Mouse (Mus musculus) lung, embryonic 14.5 days (tissue): ENCODE results near the gene Gtpbp3. TPM values are rescaled to one million over a fixed set of nuclear protein-coding genes. Genes with fewer than 3 reads are reported as not detected.
A peak's percentile ranks its signal among the peaks of the same experiment; 100 is the strongest.

Source experiments
- ATAC-seq: fragments of 200-750 bp; cut with Nextera tagmentation; 2 replicates; pipeline ENCODE4 v1.8.0; 2017; ENCODE audit warnings: mild to moderate bottlenecking, moderate TSS enrichment, moderate library complexity; ENCODE audit not compliant: insufficient read depth
- DNase-seq: peaks from one replicate; pipeline ENCODE4 v3.0.0-alpha.2; 2015
- H3K27ac ChIP-seq: fragments of 300-500 bp; sonication (generic); 2 replicates; pipeline ENCODE4 v1.5.1; 2014; ENCODE audit warnings: low read depth, mild to moderate bottlenecking, moderate library complexity
- H3K27me3 ChIP-seq: fragments of 300-500 bp; sonication (generic); 2 replicates; pipeline ENCODE4 v1.6.1; 2014; ENCODE audit warnings: low read length, control low read depth; ENCODE audit not compliant: insufficient read depth
- H3K36me3 ChIP-seq: fragments of 300-500 bp; sonication (generic); 2 replicates; pipeline ENCODE4 v1.6.1; 2014; ENCODE audit warnings: control low read depth; ENCODE audit not compliant: insufficient read depth
- H3K4me1 ChIP-seq: fragments of 300-500 bp; sonication (generic); 2 replicates; pipeline ENCODE4 v1.6.1; 2014; ENCODE audit warnings: antibody characterized with exemption, control low read depth; ENCODE audit not compliant: insufficient read depth
- H3K4me2 ChIP-seq: fragments of 300-500 bp; sonication (generic); 2 replicates; pipeline ENCODE4 v1.6.1; 2014; ENCODE audit warnings: mild to moderate bottlenecking
- H3K4me3 ChIP-seq: fragments of 300-500 bp; sonication (generic); 2 replicates; pipeline ENCODE4 v1.5.1; 2014; ENCODE audit warnings: low read depth, low read length
- H3K9ac ChIP-seq: fragments of 300-500 bp; sonication (generic); 2 replicates; pipeline ENCODE4 v1.6.1; 2014
- H3K9me3 ChIP-seq: fragments of 300-500 bp; sonication (generic); 2 replicates; pipeline ENCODE4 v1.6.1; 2016; ENCODE audit warnings: low read depth, low read length, control low read depth
- CTCF ChIP-seq: IDR thresholded peaks from 2 replicates; pipeline ENCODE4 v1.5.1; 2016; ENCODE audit warnings: antibody characterized with exemption, low read depth
- whole genome bisulfite sequencing: fragments of 180-500 bp; shearing (Covaris S2); extraction: QIAGEN DNeasy Blood & Tissue Kit; methylation state at CpG from one replicate; pipeline ENCODE4 v1.1.7; 2014; 5-methylcytosine and 5-hydroxymethylcytosine counted together
- polyA plus RNA-seq: library from polyadenylated mRNA; unstranded; fragments of >200 nt; fragmentation: Nextera tagmentation; extraction: Ambion mirVana; gene quantifications from 2 replicates; pipeline ENCODE4 v1.2.1, GENCODE M21; 2014

Gtpbp3 gene
- polyA plus RNA-seq, result 7.6 and 9.6 TPM in 2 replicates

DNA sequence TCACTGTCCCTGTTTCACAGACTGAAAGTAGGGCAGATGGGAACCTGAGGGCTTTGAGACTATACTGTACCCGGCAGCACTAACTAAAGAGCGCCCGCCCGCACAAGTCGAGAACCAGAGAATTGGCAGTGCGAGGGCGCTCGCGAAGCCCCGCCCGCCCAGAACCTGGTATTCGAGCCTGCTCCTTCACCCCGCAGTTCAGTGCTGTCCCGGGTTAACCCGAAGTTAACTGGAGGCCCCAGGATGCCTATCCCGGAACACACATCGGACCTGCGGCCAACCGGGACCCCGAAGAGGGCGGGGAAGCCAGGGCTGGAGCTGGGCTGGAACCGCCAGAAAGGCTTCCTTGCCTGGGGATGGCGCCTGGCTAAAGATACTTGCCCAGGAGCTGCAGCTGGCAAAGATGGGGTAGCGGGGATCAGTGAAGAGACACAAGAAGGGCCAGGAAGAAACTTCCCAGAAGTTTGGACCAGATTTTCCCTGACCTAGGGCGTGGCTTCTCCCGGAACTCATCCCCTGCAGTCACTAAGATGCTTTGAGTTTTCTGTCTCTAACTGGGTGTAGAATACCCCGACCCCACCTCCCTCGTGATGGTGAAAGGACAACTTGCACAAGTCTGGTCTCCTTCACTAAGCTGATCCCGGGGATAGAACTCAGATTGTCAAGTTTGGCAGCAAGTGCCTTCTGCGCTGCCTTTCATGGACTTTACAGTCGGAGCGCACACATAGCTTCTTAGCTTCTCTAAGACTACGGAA is at the start of gene Gtpbp3:
TSS of gene Gtpbp3 (plus strand) at position 413 of the 755 bp plus-strand sequence.
- Histone ChIP-seq H3K36me3 (peaks cover 36% of the 10 kb centered on the region), H3K27me3 (no peaks in the 10 kb centered on the region), H3K4me2 (peak within 1 kb of the TSS; percentile 99), H3K9ac (peak within 1 kb of the TSS; percentile 75), H3K4me1 (peaks cover 12% of the 10 kb centered on the region), H3K27ac (peak within 1 kb of the TSS; percentile 93), H3K4me3 (peak within 1 kb of the TSS; percentile 90), H3K9me3 (no peaks in the 10 kb centered on the region)
- DNase-seq (peak; percentile 89), ATAC-seq (peak; percentile 47)
- under 1% methylated on average over 33 of the region's 33 CpGs for WGBS
- TF ChIP-seq CTCF, result no peak

DNA sequence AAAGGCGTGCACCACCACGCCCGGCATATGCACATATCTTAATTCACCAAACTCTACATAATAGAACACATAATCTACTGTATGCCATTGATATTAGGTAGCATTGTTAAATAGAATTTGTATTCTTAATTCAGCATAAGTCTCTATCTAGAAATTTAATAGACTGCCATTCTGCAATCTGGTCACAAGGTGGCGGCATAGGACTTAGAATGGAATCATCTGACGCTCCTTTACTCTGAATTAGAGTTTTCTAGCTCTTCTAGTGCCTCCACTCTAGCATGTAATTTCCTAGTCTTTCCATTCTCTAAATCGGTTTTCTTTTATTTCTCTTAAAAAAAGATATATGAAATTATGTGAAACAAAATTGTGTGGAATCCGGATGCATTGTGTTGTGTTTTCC is 46.5 kb upstream of the Gtpbp3 start:
- under 1% methylated on average over 7 of the region's 7 CpGs for WGBS
- Histone ChIP-seq H3K27me3 (peaks cover 5% of the 10 kb centered on the region), H3K4me3 (no peak overlapping the region), H3K4me1 (no peaks in the 10 kb centered on the region), H3K36me3 (no peaks in the 10 kb centered on the region), H3K27ac (no peak overlapping the region), H3K9me3 (no peaks in the 10 kb centered on the region), H3K4me2 (no peak overlapping the region), H3K9ac (no peak overlapping the region)
- 0 out of 2 replicates have a peak, but pooled peaks have one; percentile 21 for ATAC-seq
- peak; percentile 84 for TF ChIP-seq CTCF
- peak; percentile 89 for DNase-seq

DNA sequence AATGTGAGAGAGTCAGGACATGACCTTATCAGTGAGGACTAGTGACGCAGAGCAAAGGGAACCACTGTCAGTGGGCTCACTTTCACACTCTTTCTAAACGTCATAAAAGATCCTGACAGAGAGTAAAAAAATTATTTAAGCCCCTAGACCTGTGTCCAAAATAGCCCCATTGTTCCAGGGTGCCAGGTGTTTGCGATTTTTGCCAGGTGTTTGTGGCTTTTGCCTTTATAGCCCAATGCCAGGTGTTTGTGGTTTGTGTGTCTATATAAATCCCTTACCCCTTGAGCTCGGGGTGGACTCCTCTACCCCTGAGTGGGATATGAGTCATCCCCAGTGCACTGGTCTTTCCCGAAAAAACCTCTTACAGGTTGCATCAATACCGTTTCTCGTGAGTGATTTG is 42.8 kb upstream of the Gtpbp3 start:
- no peak overlapping the region for H3K4me2 ChIP-seq
- H3K9me3 ChIP-seq, result no peaks in the 10 kb centered on the region
- 77% methylated on average over 7 of the region's 7 CpGs for WGBS
- no peaks in the 10 kb centered on the region for H3K36me3 ChIP-seq
- H3K9ac ChIP-seq, result no peak overlapping the region
- ATAC-seq, result no peak
- no peaks in the 10 kb centered on the region for H3K4me1 ChIP-seq
- no peak overlapping the region for H3K27ac ChIP-seq
- no peak overlapping the region for H3K4me3 ChIP-seq
- peaks cover 5% of the 10 kb centered on the region for H3K27me3 ChIP-seq
- no peak for DNase-seq
- TF ChIP-seq CTCF, result no peak

DNA sequence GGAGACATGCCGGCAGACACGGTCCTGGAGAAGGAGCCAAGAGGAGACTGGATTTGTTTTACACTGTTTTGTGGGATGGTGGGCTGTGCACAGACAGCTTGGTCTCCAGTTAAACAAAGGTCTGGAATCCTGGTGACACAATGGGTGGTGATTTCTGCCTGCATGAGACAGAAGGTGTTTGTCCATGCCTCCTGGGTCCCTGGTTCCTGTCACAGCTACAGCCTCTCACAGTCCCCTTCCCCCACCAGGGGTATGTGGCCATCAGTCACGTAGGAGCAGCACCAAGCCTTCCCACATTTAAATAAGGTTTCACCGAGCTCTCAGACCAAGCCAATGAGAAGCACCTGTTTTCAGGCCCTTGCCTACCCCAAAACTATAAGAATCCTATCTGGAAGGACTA is 36.6 kb upstream of the Gtpbp3 start:
- no peaks in the 10 kb centered on the region for H3K36me3 ChIP-seq
- H3K9ac ChIP-seq, result no peak overlapping the region
- no peak for ATAC-seq
- H3K27me3 ChIP-seq, result no peaks in the 10 kb centered on the region
- TF ChIP-seq CTCF, result no peak
- no peaks in the 10 kb centered on the region for H3K9me3 ChIP-seq
- H3K4me3 ChIP-seq, result no peak overlapping the region
- 65% methylated on average over 4 of the region's 4 CpGs for WGBS
- no peaks in the 10 kb centered on the region for H3K4me1 ChIP-seq
- DNase-seq, result no peak
- H3K4me2 ChIP-seq, result no peak overlapping the region
- H3K27ac ChIP-seq, result no peak overlapping the region

DNA sequence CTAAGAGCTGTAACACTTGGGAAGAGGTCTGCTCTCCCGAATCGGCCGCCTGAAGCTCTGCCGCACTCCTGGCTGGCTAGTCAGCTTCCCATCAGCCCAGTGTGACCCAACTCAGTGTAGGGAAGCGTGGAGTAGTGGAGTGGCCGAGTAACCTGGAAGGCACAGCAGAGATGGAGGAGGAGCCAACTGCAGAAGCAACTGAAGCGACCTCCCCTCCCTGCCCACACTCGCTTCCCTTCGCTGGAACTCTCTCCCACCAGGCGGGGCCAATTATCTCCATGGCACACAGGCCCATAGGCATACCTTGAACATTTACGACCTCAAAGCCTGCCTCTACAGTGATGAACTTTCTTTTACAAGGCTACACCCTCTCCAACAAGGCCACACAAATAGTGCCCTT is 36.1 kb upstream of the Gtpbp3 start:
- ATAC-seq, result no peak
- Histone ChIP-seq H3K4me2 (no peak overlapping the region), H3K9ac (no peak overlapping the region), H3K4me3 (no peak overlapping the region), H3K27me3 (no peaks in the 10 kb centered on the region), H3K9me3 (no peaks in the 10 kb centered on the region), H3K27ac (no peak overlapping the region), H3K4me1 (no peaks in the 10 kb centered on the region), H3K36me3 (peaks cover 3% of the 10 kb centered on the region; the same call in 1 of the 2 replicates)
- no peak for TF ChIP-seq CTCF
- no peak for DNase-seq
- WGBS, result 49% methylated on average over 11 of the region's 11 CpGs

DNA sequence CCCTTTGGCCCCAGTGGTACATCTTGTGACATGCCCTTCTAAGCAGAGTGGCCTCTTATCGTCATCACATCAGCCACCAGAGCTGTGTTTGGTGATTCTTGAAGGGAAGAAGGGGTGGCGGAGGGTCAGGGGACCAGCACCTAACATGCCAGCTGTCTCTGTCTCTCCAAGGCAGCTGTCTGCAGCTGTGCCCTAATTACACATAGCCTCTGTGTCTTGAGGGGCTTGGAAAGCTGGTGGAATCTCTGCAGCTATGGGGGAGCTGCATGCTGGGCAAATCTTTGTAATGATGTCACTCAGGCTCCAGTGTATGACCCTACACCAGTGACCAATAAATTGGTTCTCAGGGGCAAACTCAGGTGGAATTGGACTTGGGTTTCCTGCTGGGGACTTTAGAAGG is 35.2 kb upstream of the Gtpbp3 start:
- DNase-seq (no peak), ATAC-seq (no peak)
- H3K4me1 ChIP-seq, result no peaks in the 10 kb centered on the region
- H3K27me3 ChIP-seq, result no peaks in the 10 kb centered on the region
- H3K4me2 ChIP-seq, result no peak overlapping the region
- no peaks in the 10 kb centered on the region for H3K9me3 ChIP-seq
- peaks cover 10% of the 10 kb centered on the region for H3K36me3 ChIP-seq
- TF ChIP-seq CTCF, result no peak
- no peak overlapping the region; the same call in 1 of the 2 replicates for H3K9ac ChIP-seq
- 62% methylated on average over 2 of the region's 2 CpGs for WGBS
- no peak overlapping the region for H3K4me3 ChIP-seq
- no peak overlapping the region for H3K27ac ChIP-seq

DNA sequence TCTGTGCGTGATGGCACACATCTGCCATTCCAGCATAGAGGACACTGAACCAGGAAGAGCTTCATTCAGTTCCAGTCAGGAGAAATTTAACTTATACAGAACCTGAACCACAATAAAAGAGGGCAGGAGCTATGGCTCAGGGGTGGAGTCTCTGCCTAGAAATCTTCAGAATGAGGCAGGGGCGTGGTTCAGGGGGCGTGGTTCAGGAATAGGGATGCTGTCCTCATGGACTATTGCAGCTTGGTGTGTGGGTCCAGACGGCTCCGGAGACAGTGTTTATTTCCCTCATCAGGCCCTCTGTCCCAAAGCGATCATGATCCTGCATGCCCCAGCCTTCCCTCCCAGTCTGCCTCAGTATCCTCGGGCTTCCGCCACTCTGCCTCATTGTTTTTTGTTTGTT is 33.2 kb upstream of the Gtpbp3 start:
- WGBS, result 74% methylated on average over 8 of the region's 8 CpGs
- no peaks in the 10 kb centered on the region for H3K27me3 ChIP-seq
- DNase-seq, result no peak
- no peak overlapping the region for H3K4me2 ChIP-seq
- no peak overlapping the region for H3K4me3 ChIP-seq
- no peaks in the 10 kb centered on the region for H3K4me1 ChIP-seq
- no peaks in the 10 kb centered on the region for H3K9me3 ChIP-seq
- ATAC-seq, result no peak
- H3K27ac ChIP-seq, result no peak overlapping the region
- H3K9ac ChIP-seq, result no peak overlapping the region
- H3K36me3 ChIP-seq, result peaks cover 23% of the 10 kb centered on the region
- TF ChIP-seq CTCF, result no peak
